Mouse (Mus musculus) G1E-ER4 (cell line): ENCODE results near the gene Prkci. TPM values are rescaled to one million over a fixed set of nuclear protein-coding genes. Genes with fewer than 3 reads are reported as not detected.

ENCODE experiments used
- GATA1 ChIP-seq: IDR thresholded peaks from one replicate; pipeline ENCODE4 v1.8.0; 2012; ENCODE audit warnings: low read length, inconsistent platforms
- polyA plus RNA-seq: library from polyadenylated mRNA; stranded (reverse); fragments of >175 nt; gene quantifications from 2 replicates; pipeline ENCODE4 v1.2.3, GENCODE M21; 2012

The Prkci gene
- polyA plus RNA-seq, 1 experiment, result 5.7 TPM

- TF ChIP-seq GATA1, result no peak
Measured at GRCm38 (mm10) chr3:30981616-30982380, 13.7 kb upstream of the Prkci start.

GRCm38 (mm10) chr3:30982924-30983536 lies 12.5 kb upstream of the Prkci start:
- no peak for TF ChIP-seq GATA1

DNA sequence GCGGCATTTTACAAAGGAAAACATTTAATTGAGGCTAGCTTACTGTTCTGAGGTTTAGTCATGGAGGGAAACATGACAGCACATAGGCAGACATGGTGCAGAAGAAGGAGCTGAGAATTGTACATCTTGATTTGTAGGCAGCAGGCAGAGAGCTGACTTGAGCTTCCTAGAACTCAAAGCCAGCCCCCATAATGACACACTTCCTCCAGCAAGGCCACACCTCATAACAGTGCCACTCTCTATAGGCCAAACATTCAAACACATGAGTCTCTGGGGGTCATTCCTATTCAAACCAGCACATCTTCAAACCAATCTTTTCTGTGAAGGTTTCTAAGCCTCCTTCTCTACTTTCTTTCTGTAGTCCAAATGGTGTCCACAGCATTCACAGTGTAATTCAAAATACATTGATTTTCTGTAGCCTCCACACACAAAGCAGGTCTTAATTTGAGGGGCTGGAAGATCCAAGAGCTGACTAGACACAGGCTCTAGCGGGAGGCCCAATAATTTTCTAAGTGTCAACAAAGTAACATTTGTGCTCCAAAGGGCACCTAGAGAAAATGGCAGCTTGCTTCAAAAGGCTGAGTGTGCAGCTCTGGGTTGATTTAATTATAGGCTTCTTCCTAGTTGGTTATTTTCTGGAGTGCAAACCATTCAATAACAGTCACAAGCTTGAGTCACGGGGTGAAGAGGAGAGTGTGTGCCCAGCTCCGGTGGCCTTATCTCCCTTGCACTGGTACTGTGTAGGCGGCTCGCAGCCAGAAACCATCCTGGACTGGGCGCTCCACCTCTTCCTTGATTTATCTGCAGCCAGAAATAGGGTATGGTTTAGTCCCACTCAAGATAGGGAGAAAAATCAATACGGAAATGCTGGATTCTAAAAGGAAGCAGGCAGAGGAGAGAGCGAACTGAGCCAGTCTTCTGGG lies 7.9 kb upstream of the Prkci start:
- peak; percentile 85 for TF ChIP-seq GATA1

DNA sequence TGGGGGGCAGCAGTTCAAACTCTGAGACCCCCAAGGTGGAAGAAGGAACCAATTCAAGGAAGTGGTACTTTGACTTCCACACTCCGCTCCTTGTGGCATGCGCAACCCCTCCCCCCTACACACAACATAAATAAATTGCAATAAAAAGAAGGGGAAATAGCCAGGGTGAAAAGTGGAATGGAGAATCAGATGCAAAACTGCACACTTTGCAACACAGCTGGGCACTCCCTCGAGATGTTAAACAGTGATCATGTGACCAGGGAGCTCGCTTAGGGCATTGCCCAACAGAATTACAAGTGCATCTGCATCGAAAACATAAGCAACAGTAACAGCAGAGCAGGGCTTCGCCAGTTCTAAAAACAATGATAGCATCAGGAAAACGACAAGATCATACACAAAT lies 3.4 kb upstream of the Prkci start:
- TF ChIP-seq GATA1, result no peak

DNA sequence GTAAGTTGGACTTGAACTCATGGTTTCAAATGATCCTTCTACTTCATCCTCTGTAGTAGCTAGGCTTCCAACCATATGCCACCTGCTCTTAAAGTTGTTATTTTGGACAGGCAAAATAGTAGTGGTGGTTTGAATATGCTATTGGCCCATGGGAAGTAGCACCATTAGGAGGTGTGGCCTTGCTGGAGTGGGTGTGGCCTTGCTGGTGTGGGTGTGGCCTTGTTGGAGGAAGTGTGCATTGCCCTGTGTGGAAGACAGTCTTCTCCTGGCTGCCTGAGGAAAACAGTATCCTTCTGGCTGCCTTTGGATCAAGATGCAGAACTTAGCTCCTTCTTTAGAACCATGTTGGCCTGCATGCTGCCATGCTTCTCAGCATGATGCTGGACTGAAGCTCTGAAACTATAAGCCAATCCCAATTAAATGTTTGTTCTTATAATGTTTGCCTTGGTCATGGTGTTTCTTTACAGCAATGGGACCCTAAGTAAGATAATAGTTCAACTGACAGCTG lies 2.4 kb upstream of the Prkci start:
- TF ChIP-seq GATA1, result no peak

- TF ChIP-seq GATA1, result no peak
Measured at GRCm38 (mm10) chr3:30994859-30995258, 688 bp upstream of the Prkci start.

- no peak for TF ChIP-seq GATA1
Measured at GRCm38 (mm10) chr3:30995899-30996687, 546 bp downstream of the Prkci start.

DNA sequence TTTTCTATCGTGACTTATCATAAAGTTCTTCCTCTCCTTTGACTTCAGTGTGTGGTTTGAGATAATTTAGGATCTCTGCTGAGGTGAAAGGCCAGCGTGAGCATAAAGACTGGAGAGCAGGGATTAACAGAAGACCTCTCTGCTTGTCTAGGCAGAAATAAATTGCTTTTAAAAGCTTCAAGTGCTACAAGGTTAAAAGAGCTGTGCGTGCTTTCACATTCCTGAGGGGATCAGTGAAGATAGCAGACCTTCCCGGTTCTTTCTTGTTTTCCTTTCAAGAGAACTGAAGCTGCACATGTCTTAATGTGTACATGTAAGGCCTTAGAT lies 1.1 kb downstream of the Prkci start:
- TF ChIP-seq GATA1, result no peak

GRCm38 (mm10) chr3:30999401-31000017 lies 4.0 kb downstream of the Prkci start:
- TF ChIP-seq GATA1, result no peak

DNA sequence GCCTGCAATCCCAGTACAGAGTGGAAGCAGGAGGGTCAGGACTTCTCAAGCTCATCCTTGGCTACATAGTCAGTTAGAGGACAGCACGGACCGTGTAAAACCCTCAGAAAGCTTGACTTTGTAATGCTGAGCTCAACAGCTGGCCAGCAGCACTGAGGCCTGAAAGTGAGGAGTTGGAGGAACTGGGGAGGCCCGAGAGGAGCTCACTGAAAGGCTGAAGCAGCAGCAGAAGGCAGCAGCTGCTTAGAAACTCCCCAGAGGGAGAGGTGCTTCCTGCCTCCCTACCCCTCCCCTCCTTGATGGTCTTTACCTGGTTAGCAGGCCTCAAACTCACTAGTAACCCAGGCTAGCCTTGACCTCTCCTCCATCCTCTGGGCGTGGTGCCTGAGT lies 4.5 kb downstream of the Prkci start:
- no peak for TF ChIP-seq GATA1

GRCm38 (mm10) chr3:31001048-31001676 lies 5.6 kb downstream of the Prkci start:
- TF ChIP-seq GATA1, result no peak

- no peak for TF ChIP-seq GATA1
Measured at GRCm38 (mm10) chr3:31004320-31005209, 9.0 kb downstream of the Prkci start.

GRCm38 (mm10) chr3:31014374-31014773 lies 18.8 kb downstream of the Prkci start:
- no peak for TF ChIP-seq GATA1
